In genomic region chr3:55354765-55355164, GRCm38 (mm10) we compare ENCODE assay signal across 8 mouse cellular contexts.
DNase-seq lines count a peak whose midpoint lies in the region; ATAC-seq and TF ChIP-seq lines count a peak whose summit lies in the region.

No protein-coding gene starts in this region.

- WGBS in liver, embryonic 14.5 days (ENCODE audit: insufficient replicate concordance), result 14% methylated on average over 3 of the region's 3 CpGs
- 17% methylated on average over 3 of the region's 3 CpGs for WGBS in liver, embryonic 12.5 days (ENCODE audit: insufficient replicate concordance)
- WGBS in intestine, embryonic 15.5 days, result 16% methylated on average over 3 of the region's 3 CpGs

- H3K4me3 ChIP-seq in liver, embryonic 14.5 days (ENCODE audit: insufficient read depth in 1 of 2, low read depth in 2 of 2, low read length in 2 of 2), result no peak overlapping the region
- no peak overlapping the region for H3K4me3 ChIP-seq in liver, embryonic 12.5 days
- no peak overlapping the region for H3K4me3 ChIP-seq in intestine, embryonic 15.5 days (replicated peaks)

- DNase-seq in adrenal gland, postnatal 10 days, result peak; percentile 51
- no peak for DNase-seq in adrenal gland, postnatal 4 days (ENCODE audit: low spot score in 2 of 2)
- peak in 2 of 3 experiments; percentile 6 to 9 for DNase-seq in liver, embryonic 14.5 days (ENCODE audit: low read depth in 3 of 3, low spot score in 3 of 3)
- peak; percentile 81 to 89 for DNase-seq in cerebellum, postnatal 10 days
- DNase-seq in T-cell, adult 2 months (ENCODE audit: low spot score), result no peak

- H3K9ac ChIP-seq in liver, embryonic 14.5 days (replicated peaks), result no peak overlapping the region
- H3K9ac ChIP-seq in liver, embryonic 12.5 days, result no peak overlapping the region
- H3K9ac ChIP-seq in intestine, embryonic 15.5 days, result no peak overlapping the region

- ATAC-seq in liver, embryonic 14.5 days (ENCODE audit: insufficient read depth), result no peak
- no peak for ATAC-seq in liver, embryonic 12.5 days
- ATAC-seq in intestine, embryonic 15.5 days, result 0 out of 2 replicates have a peak, but pooled peaks have one; percentile 9
- peak; percentile 67; the same call in 1 of the 2 replicates for ATAC-seq in megakaryocyte progenitor cell, adult 5-6 weeks (replicated peaks; ENCODE audit: poor library complexity)

- H3K4me2 ChIP-seq in liver, embryonic 14.5 days (ENCODE audit: low read depth), result no peak overlapping the region
- H3K4me2 ChIP-seq in liver, embryonic 12.5 days, result no peak overlapping the region
- no peak overlapping the region for H3K4me2 ChIP-seq in intestine, embryonic 15.5 days (replicated peaks)

- no peaks in the 10 kb centered on the region for H3K9me3 ChIP-seq in liver, embryonic 14.5 days (ENCODE audit: control insufficient read depth, low read length)
- H3K9me3 ChIP-seq in liver, embryonic 12.5 days (replicated peaks), result no peaks in the 10 kb centered on the region
- no peaks in the 10 kb centered on the region for H3K9me3 ChIP-seq in intestine, embryonic 15.5 days

- no peaks in the 10 kb centered on the region for H3K4me1 ChIP-seq in liver, embryonic 14.5 days (replicated peaks; ENCODE audit: control insufficient read depth in 2 of 2, insufficient read depth in 2 of 2, low read length in 1 of 2)
- no peaks in the 10 kb centered on the region for H3K4me1 ChIP-seq in liver, embryonic 12.5 days
- H3K4me1 ChIP-seq in intestine, embryonic 15.5 days (replicated peaks), result 0 out of 2 replicates have a peak, but pooled peaks cover 2% of the 10 kb centered on the region

- no peak for TF ChIP-seq EP300 in liver, embryonic 14.5 days (IDR thresholded peaks at IDR 0.05; ENCODE audit: low read depth)

- H3K36me3 ChIP-seq in liver, embryonic 14.5 days (replicated peaks; ENCODE audit: control insufficient read depth, insufficient read depth, low read depth), result no peaks in the 10 kb centered on the region
- H3K36me3 ChIP-seq in liver, embryonic 12.5 days, result no peaks in the 10 kb centered on the region
- no peaks in the 10 kb centered on the region for H3K36me3 ChIP-seq in intestine, embryonic 15.5 days

- no peak overlapping the region for H3K27ac ChIP-seq in liver, embryonic 14.5 days
- H3K27ac ChIP-seq in liver, embryonic 12.5 days, result no peak overlapping the region
- H3K27ac ChIP-seq in intestine, embryonic 15.5 days, result no peak overlapping the region

- no peaks in the 10 kb centered on the region for H3K27me3 ChIP-seq in liver, embryonic 14.5 days (ENCODE audit: control insufficient read depth, insufficient read depth, low read length)
- H3K27me3 ChIP-seq in liver, embryonic 12.5 days (replicated peaks), result no peaks in the 10 kb centered on the region
- no peaks in the 10 kb centered on the region for H3K27me3 ChIP-seq in intestine, embryonic 15.5 days (replicated peaks)

- TF ChIP-seq CTCF in liver, embryonic 14.5 days (IDR thresholded peaks at IDR 0.05; ENCODE audit: low read depth), result peak; percentile 40; the same call in 1 of the 2 replicates

Comparison
In these comparisons a context has a peak if more than half of its experiments do, and no peak if none do; other contexts are left out.
1. DNase-seq: peak in adrenal gland, postnatal 10 days (single experiment), liver, embryonic 14.5 days (2 of 3) and cerebellum, postnatal 10 days (2 of 2); none in adrenal gland, postnatal 4 days (0 of 2) and T-cell, adult 2 months (single experiment).
2. ATAC-seq: peak in intestine, embryonic 15.5 days (single experiment) and megakaryocyte progenitor cell, adult 5-6 weeks (single experiment); none in liver, embryonic 14.5 days (single experiment) and liver, embryonic 12.5 days (single experiment).